Mouse (Mus musculus) retina, adult 2 months (tissue): ENCODE data around the gene Ssbp4.

Experiments
- DNase-seq: peaks from one replicate; pipeline ENCODE4 v3.0.0-alpha.2; 2012; ENCODE audit warnings: low read depth, low spot score

Gene Ssbp4

GRCm38 (mm10) chr8:70607603-70607897, 1.1 kb downstream of the Ssbp4 start:
- DNase-seq: no peak

GRCm38 (mm10) chr8:70606780-70607602, 1.7 kb downstream of the Ssbp4 start:
- no peak for DNase-seq

GRCm38 (mm10) chr8:70605871-70606779, 2.5 kb downstream of the Ssbp4 start:
- no peak for DNase-seq

- no peak for DNase-seq
These were observed 4.1 kb downstream of the Ssbp4 start for GRCm38 (mm10) chr8:70604558-70604957.

- DNase-seq: no peak
These were observed 6.4 kb downstream of the Ssbp4 start for GRCm38 (mm10) chr8:70602139-70602811.

GRCm38 (mm10) chr8:70601271-70601649, 7.4 kb downstream of the Ssbp4 start:
- no peak for DNase-seq

- no peak for DNase-seq
These were observed 8.0 kb downstream of the Ssbp4 start for GRCm38 (mm10) chr8:70600473-70601270.

GRCm38 (mm10) chr8:70599507-70600290, 9.0 kb downstream of the Ssbp4 start:
- no peak for DNase-seq

- DNase-seq: no peak
These were observed 9.9 kb downstream of the Ssbp4 start for GRCm38 (mm10) chr8:70598722-70599121.

GRCm38 (mm10) chr8:70598283-70598682, 10.4 kb downstream of the Ssbp4 start:
- no peak for DNase-seq

- no peak for DNase-seq
These were observed 11.0 kb downstream of the Ssbp4 start for GRCm38 (mm10) chr8:70597417-70598272.

- no peak for DNase-seq
These were observed 11.8 kb downstream of the Ssbp4 start for GRCm38 (mm10) chr8:70596775-70597416.

GRCm38 (mm10) chr8:70596216-70596615, 12.5 kb downstream of the Ssbp4 start:
- DNase-seq: no peak

GRCm38 (mm10) chr8:70595811-70596210, 12.9 kb downstream of the Ssbp4 start:
- DNase-seq: no peak

GRCm38 (mm10) chr8:70594621-70595564, 13.8 kb downstream of the Ssbp4 start:
- no peak for DNase-seq

- peak; percentile 63 for DNase-seq
These were observed 14.6 kb downstream of the Ssbp4 start, which contains the start of gene Isyna1 for GRCm38 (mm10) chr8:70593961-70594609. Gene Isyna1 (plus strand): TSS chr8:70594373.

GRCm38 (mm10) chr8:70593173-70593572, 15.5 kb downstream of the Ssbp4 start:
- no peak for DNase-seq
